Mouse (Mus musculus): ENCODE data around the gene Rpl13a. TPM values are rescaled to one million over a fixed set of nuclear protein-coding genes. Genes with fewer than 3 reads are reported as not detected.
A peak's percentile ranks its signal among the peaks of the same experiment; 100 is the strongest.
"Not testable (repeated sequence)": the region's sequence is repeated elsewhere in the genome, so short reads cannot be mapped to it uniquely, and the experiment has no call there.

Rpl13a gene
- 1,569 and 1,898 TPM in 2 replicates for polyA plus RNA-seq (2012; ENCODE audit: insufficient read depth, insufficient read length, missing spikeins)

GRCm38 (mm10) chr7:45128624-45129246 lies at the start of gene Rpl13a:
Gene Rpl13a (minus strand): TSS chr7:45128761.
- Histone ChIP-seq H3K4me1 (ENCODE audit: control insufficient read depth, insufficient read depth, low read length) (peaks cover 12% of the 10 kb centered on the region), H3K27ac (ENCODE audit: insufficient read depth, low read depth, low read length) (peak within 1 kb of the TSS; percentile 86), H3K4me3 (ENCODE audit: insufficient read depth, low read length) (peak within 1 kb of the TSS; percentile 72)
- TF ChIP-seq POLR2A (IDR thresholded peaks at IDR 0.05; ENCODE audit: borderline replicate concordance, low read depth, low read length) (no peak), CTCF (IDR thresholded peaks at IDR 0.05; ENCODE audit: low read depth, low read length) (no peak)

GRCm38 (mm10) chr7:45176356-45176755 lies 47.8 kb upstream of the Rpl13a start:
- TF ChIP-seq POLR2A (IDR thresholded peaks at IDR 0.05; ENCODE audit: borderline replicate concordance, low read depth, low read length) = no peak
- TF ChIP-seq CTCF (IDR thresholded peaks at IDR 0.05; ENCODE audit: low read depth, low read length) = no peak
- Histone ChIP-seq H3K4me1 (ENCODE audit: control insufficient read depth, insufficient read depth, low read length) (no peaks in the 10 kb centered on the region), H3K27ac (ENCODE audit: insufficient read depth, low read depth, low read length) (no peak overlapping the region), H3K4me3 (ENCODE audit: insufficient read depth, low read length) (no peak overlapping the region)

GRCm38 (mm10) chr7:45175929-45176328 lies 47.4 kb upstream of the Rpl13a start:
- no peaks in the 10 kb centered on the region for H3K4me1 ChIP-seq (ENCODE audit: control insufficient read depth, insufficient read depth, low read length)
- H3K27ac ChIP-seq (ENCODE audit: insufficient read depth, low read depth, low read length) = no peak overlapping the region
- TF ChIP-seq POLR2A (IDR thresholded peaks at IDR 0.05; ENCODE audit: borderline replicate concordance, low read depth, low read length) (no peak), CTCF (IDR thresholded peaks at IDR 0.05; ENCODE audit: low read depth, low read length) (no peak)
- no peak overlapping the region for H3K4me3 ChIP-seq (ENCODE audit: insufficient read depth, low read length)

- Histone ChIP-seq H3K4me3 (ENCODE audit: insufficient read depth, low read length) (no peak overlapping the region), H3K4me1 (ENCODE audit: control insufficient read depth, insufficient read depth, low read length) (no peaks in the 10 kb centered on the region), H3K27ac (ENCODE audit: insufficient read depth, low read depth, low read length) (no peak overlapping the region)
- no peak for TF ChIP-seq POLR2A (IDR thresholded peaks at IDR 0.05; ENCODE audit: borderline replicate concordance, low read depth, low read length)
- no peak for TF ChIP-seq CTCF (IDR thresholded peaks at IDR 0.05; ENCODE audit: low read depth, low read length)
Observed at GRCm38 (mm10) chr7:45175398-45175797, 46.8 kb upstream of the Rpl13a start.

GRCm38 (mm10) chr7:45174567-45175280 lies 46.2 kb upstream of the Rpl13a start:
- H3K4me1 ChIP-seq (ENCODE audit: control insufficient read depth, insufficient read depth, low read length) = no peaks in the 10 kb centered on the region
- TF ChIP-seq CTCF (IDR thresholded peaks at IDR 0.05; ENCODE audit: low read depth, low read length) (no peak), POLR2A (IDR thresholded peaks at IDR 0.05; ENCODE audit: borderline replicate concordance, low read depth, low read length) (no peak)
- no peak overlapping the region for H3K27ac ChIP-seq (ENCODE audit: insufficient read depth, low read depth, low read length)
- no peak overlapping the region for H3K4me3 ChIP-seq (ENCODE audit: insufficient read depth, low read length)

- H3K4me1 ChIP-seq (ENCODE audit: control insufficient read depth, insufficient read depth, low read length); H3K27ac ChIP-seq (ENCODE audit: insufficient read depth, low read depth, low read length); H3K4me3 ChIP-seq (ENCODE audit: insufficient read depth, low read length): not testable (repeated sequence)
Observed at GRCm38 (mm10) chr7:45173772-45174171, 45.2 kb upstream of the Rpl13a start.

GRCm38 (mm10) chr7:45172974-45173373 lies 44.4 kb upstream of the Rpl13a start:
- H3K27ac ChIP-seq (ENCODE audit: insufficient read depth, low read depth, low read length) = no peak overlapping the region
- no peaks in the 10 kb centered on the region for H3K4me1 ChIP-seq (ENCODE audit: control insufficient read depth, insufficient read depth, low read length)
- TF ChIP-seq CTCF (IDR thresholded peaks at IDR 0.05; ENCODE audit: low read depth, low read length) (peak; percentile 36; the same call in 1 of the 2 replicates), POLR2A (IDR thresholded peaks at IDR 0.05; ENCODE audit: borderline replicate concordance, low read depth, low read length) (no peak)
- H3K4me3 ChIP-seq (ENCODE audit: insufficient read depth, low read length) = no peak overlapping the region

GRCm38 (mm10) chr7:45169495-45169894 lies 40.9 kb upstream of the Rpl13a start:
- Histone ChIP-seq H3K4me1 (ENCODE audit: control insufficient read depth, insufficient read depth, low read length) (no peaks in the 10 kb centered on the region), H3K27ac (ENCODE audit: insufficient read depth, low read depth, low read length) (no peak overlapping the region), H3K4me3 (ENCODE audit: insufficient read depth, low read length) (no peak overlapping the region)
- TF ChIP-seq CTCF (IDR thresholded peaks at IDR 0.05; ENCODE audit: low read depth, low read length) (no peak), POLR2A (IDR thresholded peaks at IDR 0.05; ENCODE audit: borderline replicate concordance, low read depth, low read length) (no peak)

- no peak for TF ChIP-seq POLR2A (IDR thresholded peaks at IDR 0.05; ENCODE audit: borderline replicate concordance, low read depth, low read length)
- TF ChIP-seq CTCF (IDR thresholded peaks at IDR 0.05; ENCODE audit: low read depth, low read length) = no peak
- Histone ChIP-seq H3K27ac (ENCODE audit: insufficient read depth, low read depth, low read length) (no peak overlapping the region), H3K4me3 (ENCODE audit: insufficient read depth, low read length) (no peak overlapping the region), H3K4me1 (ENCODE audit: control insufficient read depth, insufficient read depth, low read length) (no peaks in the 10 kb centered on the region)
Observed at GRCm38 (mm10) chr7:45168656-45169055, 40.1 kb upstream of the Rpl13a start.

GRCm38 (mm10) chr7:45167761-45168445 lies 39.3 kb upstream of the Rpl13a start:
- Histone ChIP-seq H3K4me1 (ENCODE audit: control insufficient read depth, insufficient read depth, low read length) (no peaks in the 10 kb centered on the region), H3K4me3 (ENCODE audit: insufficient read depth, low read length) (no peak overlapping the region), H3K27ac (ENCODE audit: insufficient read depth, low read depth, low read length) (no peak overlapping the region)
- TF ChIP-seq POLR2A (IDR thresholded peaks at IDR 0.05; ENCODE audit: borderline replicate concordance, low read depth, low read length) (no peak), CTCF (IDR thresholded peaks at IDR 0.05; ENCODE audit: low read depth, low read length) (no peak)

Measured in bone marrow macrophage, adult 2 months (primary cell).